Mouse (Mus musculus) brain, adult 2 months (tissue): Measurements from ENCODE around the gene Gm9046.
"Not testable (repeated sequence)": the region's sequence is repeated elsewhere in the genome, so short reads cannot be mapped to it uniquely, and the experiment has no call there.

Experiments used
- DNase-seq: peaks from one replicate; pipeline ENCODE4 v3.0.0; 2011; ENCODE audit warnings: low read depth, low spot score

Gm9046 gene

DNA sequence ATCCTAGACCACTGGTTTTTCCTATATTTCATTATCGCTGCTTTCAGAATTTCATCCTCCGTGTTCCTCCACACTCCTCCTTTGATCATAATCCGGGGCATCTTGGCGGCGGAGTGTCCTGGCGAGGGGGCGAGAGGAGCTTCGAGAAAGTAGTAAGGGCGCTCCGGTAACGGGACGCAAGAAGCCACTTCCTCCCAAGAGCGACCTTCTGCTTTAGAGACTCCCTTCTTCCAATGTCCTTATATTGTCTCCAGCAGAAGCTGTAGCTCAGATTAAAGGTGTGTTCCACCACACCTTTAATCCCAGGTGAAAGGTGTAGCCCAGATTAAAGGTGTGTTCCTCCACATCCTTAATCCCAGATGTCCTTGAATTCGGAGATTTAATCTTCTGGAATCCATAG is at the start of gene Gm9046:
Gm9046 (minus strand) TSS at position 101 of the 400 bp plus-strand sequence.
- DNase-seq = not testable (repeated sequence)

DNA sequence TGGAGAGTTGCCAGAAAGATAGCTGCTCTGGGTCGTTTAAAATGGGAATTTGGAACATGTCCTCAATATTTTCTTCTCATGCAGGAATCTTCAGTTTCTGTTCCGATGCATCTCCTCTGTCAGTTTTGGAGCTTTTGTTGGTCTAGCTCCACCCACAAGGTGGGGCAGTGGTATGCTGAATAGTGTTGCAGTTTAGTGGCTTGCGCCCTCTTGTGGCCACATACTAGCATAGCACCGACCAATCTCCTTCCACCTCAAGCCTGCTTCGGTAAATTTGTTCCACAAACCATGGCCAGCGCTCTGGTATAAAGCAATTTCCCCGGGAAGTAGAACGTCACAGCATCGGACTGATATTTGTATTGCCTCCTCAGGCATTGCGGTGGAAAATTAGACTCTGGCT is 27.4 kb upstream of the Gm9046 start:
- DNase-seq = peak; percentile 86

DNA sequence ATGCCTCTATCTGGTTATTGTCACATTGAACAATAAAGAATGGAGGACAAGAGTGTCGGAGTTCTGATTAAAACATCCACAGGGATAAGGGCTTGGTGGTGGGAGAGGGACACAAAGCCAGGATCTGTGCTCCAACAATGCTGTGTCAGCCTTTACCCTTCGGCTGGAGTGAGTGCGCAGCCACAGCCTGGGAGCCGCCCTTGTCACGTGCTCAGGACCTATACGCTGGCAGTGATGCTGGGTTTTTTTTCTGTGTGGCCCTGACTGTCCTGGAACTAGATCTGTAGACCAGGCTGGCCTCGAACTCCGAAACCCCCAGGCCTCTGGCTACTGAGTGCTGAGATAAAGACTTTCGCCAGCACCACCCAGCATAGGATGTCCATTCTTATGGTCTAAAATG is 26.5 kb upstream of the Gm9046 start:
- DNase-seq = no peak

- not testable (repeated sequence) for DNase-seq
Observed at GRCm38 (mm10) chr10:118354005-118354404, 10.9 kb upstream of the Gm9046 start, which contains the start of gene Gm9049. Gene Gm9049 (minus strand): TSS chr10:118354105.

DNA sequence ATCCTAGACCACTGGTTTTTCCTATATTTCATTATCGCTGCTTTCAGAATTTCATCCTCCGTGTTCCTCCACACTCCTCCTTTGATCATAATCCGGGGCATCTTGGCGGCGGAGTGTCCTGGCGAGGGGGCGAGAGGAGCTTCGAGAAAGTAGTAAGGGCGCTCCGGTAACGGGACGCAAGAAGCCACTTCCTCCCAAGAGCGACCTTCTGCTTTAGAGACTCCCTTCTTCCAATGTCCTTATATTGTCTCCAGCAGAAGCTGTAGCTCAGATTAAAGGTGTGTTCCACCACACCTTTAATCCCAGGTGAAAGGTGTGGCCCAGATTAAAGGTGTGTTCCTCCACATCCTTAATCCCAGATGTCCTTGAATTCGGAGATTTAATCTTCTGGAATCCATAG is 5.5 kb upstream of the Gm9046 start, which contains the start of gene Gm9048:
Gm9048 (minus strand) TSS at position 101 of the 400 bp plus-strand sequence.
- not testable (repeated sequence) for DNase-seq

GRCm38 (mm10) chr10:118337731-118338130 is 5.3 kb downstream of the Gm9046 start, which contains the start of gene Gm9045:
Gene Gm9045 (minus strand): TSS chr10:118337831.
- DNase-seq = not testable (repeated sequence)

- DNase-seq = not testable (repeated sequence)
Observed at GRCm38 (mm10) chr10:118332308-118332707, 10.7 kb downstream of the Gm9046 start, which contains the start of gene Gm9044. Gene Gm9044 (minus strand): TSS chr10:118332408.

- not testable (repeated sequence) for DNase-seq
Observed at GRCm38 (mm10) chr10:118326869-118327268, 16.2 kb downstream of the Gm9046 start, which contains the start of gene Gm9040. Gene Gm9040 (minus strand): TSS chr10:118326969.

- no peak for DNase-seq
Observed at GRCm38 (mm10) chr10:118319024-118319423, 24.0 kb downstream of the Gm9046 start.

DNA sequence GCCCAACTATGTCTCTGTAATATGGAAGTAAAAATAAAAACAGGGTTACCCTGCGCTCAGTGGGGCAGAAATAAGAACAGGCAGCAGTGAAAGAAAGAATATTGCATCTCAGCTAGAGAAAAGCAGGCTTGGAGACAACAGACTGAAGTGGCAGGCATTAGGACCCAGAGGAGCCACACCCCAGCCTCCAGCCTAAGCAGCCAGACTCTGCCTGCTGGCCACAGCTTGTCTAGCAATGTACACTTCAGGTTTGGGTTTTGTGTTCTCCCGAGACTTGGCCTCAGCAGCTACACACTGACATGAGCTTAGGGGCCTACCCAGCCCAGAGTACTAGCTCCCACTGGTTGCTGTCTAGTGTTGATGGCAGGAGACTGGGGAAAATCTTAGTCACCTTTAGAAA is 40.9 kb downstream of the Gm9046 start:
- not testable (repeated sequence) for DNase-seq

DNA sequence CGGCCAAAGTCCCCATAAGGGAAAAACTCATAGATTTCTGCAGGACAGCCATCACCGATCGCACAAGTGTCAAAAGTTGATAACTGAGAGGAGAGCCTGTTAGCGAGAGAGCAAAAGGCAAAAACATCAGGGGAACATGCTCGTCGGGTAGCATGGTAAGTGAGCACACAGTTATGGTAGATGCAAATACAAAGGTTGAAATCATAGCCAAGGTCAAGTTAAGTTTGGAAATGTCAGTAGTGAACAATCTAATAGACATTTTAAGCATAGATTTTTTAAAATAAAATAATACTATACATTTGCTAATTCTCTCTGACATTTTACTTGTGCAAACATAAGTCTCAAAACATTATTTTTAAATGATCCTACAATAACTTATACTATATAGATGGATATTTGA is 48.1 kb downstream of the Gm9046 start, which contains the start of gene Iltifb:
Iltifb (minus strand) TSS at position 101 of the 400 bp plus-strand sequence.
- no peak for DNase-seq
